In the genomic region with DNA sequence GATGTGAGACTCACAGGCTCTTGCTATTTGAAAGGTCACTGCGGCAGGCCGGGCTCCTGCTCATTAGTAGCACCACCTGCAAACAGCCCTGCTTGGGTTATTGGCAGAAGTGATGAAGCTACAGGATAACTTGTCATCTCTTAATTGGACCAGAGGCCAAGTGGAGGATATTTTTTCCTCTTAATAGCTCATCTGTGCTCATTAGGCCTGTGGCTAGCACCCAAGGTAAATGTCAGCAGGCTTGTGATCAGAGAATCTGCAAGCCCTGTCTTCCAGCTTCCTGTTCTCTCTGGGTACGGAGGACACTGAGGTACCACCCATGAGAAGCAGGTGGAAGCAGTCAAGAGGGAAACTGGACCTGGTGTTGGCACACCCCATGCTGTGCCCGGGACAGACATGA, we compare ENCODE assay signal across 19 mouse cellular contexts. TPM values are rescaled to one million over a fixed set of nuclear protein-coding genes. Genes with fewer than 3 reads are reported as not detected.
DNase-seq lines count a peak whose midpoint lies in the region; ATAC-seq lines count a peak whose summit lies in the region.
"Had no signal": no experiment of that assay in that cellular context is flagged by ENCODE, and none has a peak within 500 bp of the region (broad histone marks: within the 10 kb centered on the region; RNA-seq: fewer than 3 reads in every experiment).

No protein-coding gene starts in this region.

- H3K36me3 ChIP-seq in forebrain, embryonic 14.5 days (ENCODE audit: control insufficient read depth, insufficient read depth, low read length), result no peaks in the 10 kb centered on the region
- H3K36me3 ChIP-seq in forebrain, embryonic 13.5 days (ENCODE audit: poor library complexity, severe bottlenecking), result no peaks in the 10 kb centered on the region
- H3K36me3 ChIP-seq: embryonic facial prominence, embryonic 10.5 days; embryonic facial prominence, embryonic 12.5 days; forebrain, embryonic 15.5 days had no signal

- H3K27ac ChIP-seq in forebrain, embryonic 14.5 days (ENCODE audit: low read depth, low read length), result no peak overlapping the region
- no peak overlapping the region for H3K27ac ChIP-seq in forebrain, embryonic 13.5 days
- H3K27ac ChIP-seq: embryonic facial prominence, embryonic 10.5 days; embryonic facial prominence, embryonic 12.5 days; forebrain, embryonic 15.5 days had no signal

- WGBS in forebrain, embryonic 14.5 days, result 85% methylated on average over 4 of the region's 4 CpGs
- WGBS in forebrain, embryonic 13.5 days, result 82% methylated on average over 4 of the region's 4 CpGs

- intact Hi-C loops in heart, postnatal 36 days (cut with DNase I), result no loop called here

- ATAC-seq in forebrain, embryonic 14.5 days, result no peak
- no peak for ATAC-seq in forebrain, embryonic 13.5 days
- ATAC-seq: forebrain, embryonic 15.5 days; forebrain, postnatal 0 days had no signal

- H3K9ac ChIP-seq in forebrain, embryonic 14.5 days (ENCODE audit: low read length), result no peak overlapping the region
- no peak overlapping the region for H3K9ac ChIP-seq in forebrain, embryonic 13.5 days
- H3K9ac ChIP-seq: embryonic facial prominence, embryonic 12.5 days; forebrain, embryonic 15.5 days; forebrain, postnatal 0 days had no signal

- H3K9me3 ChIP-seq in forebrain, embryonic 14.5 days (replicated peaks; ENCODE audit: control insufficient read depth, low read length), result no peaks in the 10 kb centered on the region
- H3K9me3 ChIP-seq in forebrain, embryonic 13.5 days (replicated peaks), result no peaks in the 10 kb centered on the region
- H3K9me3 ChIP-seq: embryonic facial prominence, embryonic 10.5 days; embryonic facial prominence, embryonic 12.5 days; forebrain, embryonic 15.5 days had no signal

- H3K27me3 ChIP-seq in forebrain, embryonic 14.5 days (replicated peaks; ENCODE audit: control insufficient read depth, insufficient read depth, low read length), result peaks cover 2% of the 10 kb centered on the region; the same call in 1 of the 2 replicates
- peaks cover 26% of the 10 kb centered on the region for H3K27me3 ChIP-seq in forebrain, embryonic 13.5 days

- no peak overlapping the region for H3K4me2 ChIP-seq in forebrain, embryonic 14.5 days (ENCODE audit: low read length)
- H3K4me2 ChIP-seq in forebrain, embryonic 13.5 days, result no peak overlapping the region
- H3K4me2 ChIP-seq: embryonic facial prominence, embryonic 12.5 days; forebrain, embryonic 15.5 days had no signal

- no peak overlapping the region for H3K4me3 ChIP-seq in forebrain, embryonic 14.5 days (ENCODE audit: low read depth, low read length)
- no peak overlapping the region for H3K4me3 ChIP-seq in forebrain, embryonic 13.5 days
- H3K4me3 ChIP-seq: embryonic facial prominence, embryonic 10.5 days; embryonic facial prominence, embryonic 12.5 days; forebrain, embryonic 15.5 days had no signal

- no peaks in the 10 kb centered on the region for H3K4me1 ChIP-seq in forebrain, embryonic 14.5 days (ENCODE audit: control insufficient read depth, insufficient read depth, low read length)
- H3K4me1 ChIP-seq in forebrain, embryonic 13.5 days, result peaks cover 12% of the 10 kb centered on the region; the same call in 1 of the 2 replicates

- DNase-seq in forebrain, embryonic 14.5 days (ENCODE audit: low spot score), result peak; percentile 35
- peak; percentile 72 for DNase-seq in Muller cell, postnatal 12 days (ENCODE audit: inconsistent ontology term)
- no peak for DNase-seq in heart, postnatal 36 days
- DNase-seq in urinary bladder, postnatal 36 days (ENCODE audit: low spot score in 2 of 2), result no peak
- DNase-seq: adrenal gland, adult 2 months; adrenal gland, postnatal 10 days; adrenal gland, postnatal 25 days; cerebellum, adult 11-12 months; cerebellum, adult 2 months; cerebellum, adult 9-10 months; cerebellum, postnatal 10 days; cerebellum, postnatal 25 days; forebrain, postnatal 0 days had no signal

RNA-seq across cellular contexts. Expression of a gene that starts 4.6 kb away (rescaled TPM):
- polyA plus RNA-seq in forebrain, embryonic 14.5 days (2014; fragmentation: Nextera tagmentation; extraction: Ambion mirVana), result 16.9 and 19.5 TPM in 2 replicates
- polyA plus RNA-seq in forebrain, embryonic 13.5 days (2015; fragmentation: Nextera tagmentation; extraction: Ambion mirVana), result 13.3 and 15.3 TPM in 2 replicates
- total RNA-seq in heart, postnatal 36 days (2021), result not detected
- total RNA-seq: MEL had no signal
- polyA plus RNA-seq: C2C12 had no signal

RNA-seq across cellular contexts. Expression of a gene that starts 17.2 kb away (rescaled TPM):
- polyA plus RNA-seq in forebrain, embryonic 14.5 days (2014; fragmentation: Nextera tagmentation; extraction: Ambion mirVana), result 0.15 and 0.28 TPM in 2 replicates
- 0.14 and 0.37 TPM in 2 replicates for polyA plus RNA-seq in forebrain, embryonic 13.5 days (2015; fragmentation: Nextera tagmentation; extraction: Ambion mirVana)
- total RNA-seq in heart, postnatal 36 days (2021), result 1 to 10 TPM; 4.6 to 7.4 TPM
- total RNA-seq: forebrain, postnatal 0 days had no signal

RNA-seq across cellular contexts. Expression of a gene that starts 50.4 kb away (rescaled TPM):
- not detected in 2 replicates for polyA plus RNA-seq in forebrain, embryonic 14.5 days (2014; fragmentation: Nextera tagmentation; extraction: Ambion mirVana)
- polyA plus RNA-seq in forebrain, embryonic 13.5 days (2015; fragmentation: Nextera tagmentation; extraction: Ambion mirVana), result not detected in 2 replicates
- not detected for total RNA-seq in heart, postnatal 36 days (2021)
- total RNA-seq: adrenal gland, adult 2 months; adrenal gland, postnatal 10 days; adrenal gland, postnatal 25 days; forebrain, postnatal 0 days; MEL had no signal
- polyA plus RNA-seq: C2C12; forebrain, embryonic 15.5 days had no signal

RNA-seq across cellular contexts. Expression of a gene that starts 56.5 kb away (rescaled TPM):
- 12.3 and 16.6 TPM in 2 replicates for polyA plus RNA-seq in forebrain, embryonic 14.5 days (2014; fragmentation: Nextera tagmentation; extraction: Ambion mirVana)
- polyA plus RNA-seq in forebrain, embryonic 13.5 days (2015; fragmentation: Nextera tagmentation; extraction: Ambion mirVana), result 11.0 and 11.1 TPM in 2 replicates
- total RNA-seq in heart, postnatal 36 days (2021), result 100 to 1,000 TPM; 124 to 152 TPM

Comparison
In these comparisons a context has a peak if more than half of its experiments do, and no peak if none do; other contexts are left out.
1. DNase-seq: peak in forebrain, embryonic 14.5 days (single experiment) and Muller cell, postnatal 12 days (single experiment); none in heart, postnatal 36 days (0 of 2) and urinary bladder, postnatal 36 days (0 of 2).